Mouse (Mus musculus) heart, embryonic 14.5 days (tissue): ENCODE measurements at regions not wholly inside any gene's neighbourhood (a gene's known extent, or its start where the extent isn't known, plus 50 kb on each side); places are given as distances from the start of the nearest gene placed in this dataset.

Experiments used
- ATAC-seq: fragments of 200-750 bp; cut with Nextera tagmentation; 2 replicates; pipeline ENCODE4 v1.8.0; 2017; ENCODE audit warnings: low read depth, moderate TSS enrichment; ENCODE audit not compliant: insufficient number of reproducible peaks, insufficient read depth, low FRiP score
- H3K27ac ChIP-seq, 2 experiments: fragments of 200-500 bp in 1 of 2; fragments of 300-500 bp in 1 of 2; sonication (generic) in 1 of 2; replicated peaks in 1 of 2; 2 replicates each; pipeline ENCODE4 v1.5.1; 2012 to 2014; ENCODE audit warnings: low read depth in 2 of 2, low read length in 2 of 2, control low read depth in 1 of 2, mild to moderate bottlenecking in 1 of 2, mixed read lengths in 1 of 2; ENCODE audit not compliant: control insufficient read depth in 1 of 2, insufficient read depth in 1 of 2
- H3K27me3 ChIP-seq: fragments of 300-500 bp; sonication (generic); 2 replicates; pipeline ENCODE4 v1.6.1; 2014; ENCODE audit warnings: mild to moderate bottlenecking, low read length, control low read depth; ENCODE audit not compliant: control insufficient read depth, insufficient read depth
- H3K36me3 ChIP-seq: fragments of 300-500 bp; sonication (generic); 2 replicates; pipeline ENCODE4 v1.6.1; 2014; ENCODE audit warnings: mild to moderate bottlenecking, control low read depth, low read length, mixed read lengths; ENCODE audit not compliant: control insufficient read depth, insufficient read depth
- H3K4me1 ChIP-seq, 2 experiments: fragments of 200-500 bp in 1 of 2; fragments of 300-500 bp in 1 of 2; sonication (generic) in 1 of 2; 2 replicates each; pipeline ENCODE4 v1.6.1; 2012 to 2014; ENCODE audit warnings: low read length in 2 of 2, control low read depth in 1 of 2, mixed read lengths in 1 of 2; ENCODE audit not compliant: control insufficient read depth in 2 of 2, insufficient read depth in 2 of 2
- H3K4me2 ChIP-seq: fragments of 300-500 bp; sonication (generic); 2 replicates; pipeline ENCODE4 v1.6.1; 2014; ENCODE audit warnings: mild to moderate bottlenecking, low read length
- H3K4me3 ChIP-seq, 2 experiments: fragments of 200-500 bp in 1 of 2; fragments of 300-500 bp in 1 of 2; sonication (generic) in 1 of 2; 2 replicates each; pipeline ENCODE4 v1.5.1; 2012 to 2014; ENCODE audit warnings: low read length in 2 of 2, mild to moderate bottlenecking in 2 of 2, control low read depth in 1 of 2, low read depth in 1 of 2, moderate library complexity in 1 of 2; ENCODE audit not compliant: control insufficient read depth in 1 of 2, insufficient read depth in 1 of 2
- H3K9ac ChIP-seq: fragments of 300-500 bp; sonication (generic); 2 replicates; pipeline ENCODE4 v1.6.1; 2014; ENCODE audit warnings: mild to moderate bottlenecking, low read length
- H3K9me3 ChIP-seq: fragments of 300-500 bp; sonication (generic); 2 replicates; pipeline ENCODE4 v1.6.1; 2016; ENCODE audit warnings: low read length, control low read depth; ENCODE audit not compliant: control insufficient read depth
- WGBS: fragments of 180-500 bp; shearing (Covaris S2); extraction: QIAGEN DNeasy Blood & Tissue Kit; methylation state at CpG from one replicate; pipeline ENCODE4 v1.1.7; 2014; 5-methylcytosine and 5-hydroxymethylcytosine counted together

DNA sequence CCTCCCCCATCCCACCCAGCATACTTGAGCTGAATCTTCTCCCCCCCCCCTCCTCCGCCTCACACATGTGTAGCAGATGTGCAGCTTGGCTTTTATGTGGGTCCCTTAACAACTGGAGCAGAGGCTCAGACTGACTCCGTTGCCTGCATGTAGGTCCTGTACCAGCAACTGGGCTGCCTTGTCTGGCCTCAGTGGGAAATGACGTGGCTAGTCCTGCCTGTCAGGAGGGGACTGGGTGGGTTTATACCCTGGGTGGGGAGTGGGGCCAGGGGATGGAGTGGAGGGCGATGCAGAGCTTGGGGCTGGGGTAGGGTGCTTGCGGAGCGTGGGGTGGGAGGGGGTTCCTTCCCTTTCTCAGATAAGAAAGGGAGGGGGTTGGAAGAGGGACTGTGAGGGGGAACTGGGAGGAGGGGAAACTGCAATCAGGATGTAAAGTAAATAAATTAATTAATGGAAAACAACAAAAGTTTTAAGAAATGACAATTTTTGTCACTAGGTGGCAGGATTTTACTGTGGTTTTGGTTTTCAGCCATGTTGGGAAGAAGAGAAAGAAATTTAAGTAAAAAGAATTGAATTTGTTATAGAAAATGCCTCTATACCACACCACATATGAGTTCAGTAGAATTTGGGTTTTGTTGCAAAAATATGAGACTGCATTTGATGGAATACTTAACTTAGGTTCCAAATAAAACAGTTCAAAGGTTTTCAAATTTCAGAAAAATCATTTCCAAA lies 61.9 kb upstream of the Vwde start:
- H3K9ac ChIP-seq, result no peak overlapping the region
- H3K4me1 ChIP-seq, result peaks cover 3 to 11% of the 10 kb centered on the region in 2 experiments; a peak in 3 of 4 replicates
- H3K27ac ChIP-seq, result no peak overlapping the region
- no peak overlapping the region for H3K4me3 ChIP-seq
- H3K27me3 ChIP-seq, result no peaks in the 10 kb centered on the region
- no peaks in the 10 kb centered on the region for H3K36me3 ChIP-seq
- no peak overlapping the region for H3K4me2 ChIP-seq
- no peak for ATAC-seq
- WGBS, result 44% methylated on average over 6 of the region's 6 CpGs
- no peaks in the 10 kb centered on the region for H3K9me3 ChIP-seq

DNA sequence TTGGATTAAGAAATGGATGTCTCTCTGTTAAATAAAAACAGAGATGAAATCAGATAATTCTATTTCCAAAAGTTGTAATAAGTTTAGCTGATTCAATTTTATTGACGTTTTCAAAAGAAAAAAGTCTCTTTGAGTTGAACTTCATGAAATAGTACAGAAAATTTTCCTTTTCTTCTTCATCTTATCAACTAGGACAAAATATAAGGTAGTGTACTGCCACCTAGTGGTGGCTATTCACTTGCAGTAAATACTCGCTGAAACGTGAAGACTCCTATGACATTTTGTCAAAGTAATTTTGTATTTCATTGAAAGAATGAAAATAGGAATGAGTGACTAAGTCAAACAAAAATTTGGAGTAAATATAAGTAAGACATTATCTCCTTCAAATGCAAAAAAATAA lies 56.1 kb upstream of the Vwde start:
- Histone ChIP-seq H3K36me3 (no peaks in the 10 kb centered on the region), H3K9ac (no peak overlapping the region), H3K27me3 (no peaks in the 10 kb centered on the region), H3K4me2 (no peak overlapping the region), H3K9me3 (no peaks in the 10 kb centered on the region), H3K4me1 (peaks cover 0 to 5% of the 10 kb centered on the region in 2 experiments; a peak in 1 of 4 replicates), H3K27ac (no peak overlapping the region), H3K4me3 (no peak overlapping the region)
- ATAC-seq, result no peak
- WGBS, result 2% methylated on average over 3 of the region's 3 CpGs
